Mouse (Mus musculus) cortical plate, adult 2 months (tissue): ENCODE results near the gene Hspb2. TPM values are rescaled to one million over a fixed set of nuclear protein-coding genes. Genes with fewer than 3 reads are reported as not detected.
A peak's percentile ranks its signal among the peaks of the same experiment; 100 is the strongest.

ENCODE experiments used
- H3K27ac ChIP-seq: fragments of 200-500 bp; 2 replicates; pipeline ENCODE4 v1.5.1; 2012; ENCODE audit warnings: low read length, control low read depth, inconsistent platforms; ENCODE audit not compliant: insufficient read depth
- H3K4me1 ChIP-seq: fragments of 200-500 bp; 2 replicates; pipeline ENCODE4 v1.6.1; 2011; ENCODE audit warnings: low read length; ENCODE audit not compliant: control insufficient read depth, insufficient read depth
- H3K4me3 ChIP-seq: fragments of 200-500 bp; 2 replicates; pipeline ENCODE4 v1.5.1; 2011; ENCODE audit warnings: mild to moderate bottlenecking, low read length, control low read depth; ENCODE audit not compliant: insufficient read depth
- CTCF ChIP-seq: fragments of 200-500 bp; IDR thresholded peaks from 2 replicates; pipeline ENCODE4 v1.5.1; 2011; ENCODE audit warnings: mild to moderate bottlenecking, control low read depth, low read length; ENCODE audit not compliant: insufficient read depth; ENCODE audit errors: extremely low read depth
- POLR2A ChIP-seq: fragments of 200-500 bp; IDR thresholded peaks from 2 replicates; pipeline ENCODE4 v1.6.1; 2011; ENCODE audit warnings: mild to moderate bottlenecking, low read length, control low read depth; ENCODE audit not compliant: insufficient read depth; ENCODE audit errors: extremely low read depth
- polyA plus RNA-seq: library from polyadenylated mRNA; depleted of rRNA; stranded (reverse); fragments of >200 nt; gene quantifications from 2 replicates; pipeline ENCODE4 v1.2.3, GENCODE M21; 2012; rRNA removed

Gene Hspb2
- polyA plus RNA-seq, 1 experiment, result 4.9 TPM

DNA sequence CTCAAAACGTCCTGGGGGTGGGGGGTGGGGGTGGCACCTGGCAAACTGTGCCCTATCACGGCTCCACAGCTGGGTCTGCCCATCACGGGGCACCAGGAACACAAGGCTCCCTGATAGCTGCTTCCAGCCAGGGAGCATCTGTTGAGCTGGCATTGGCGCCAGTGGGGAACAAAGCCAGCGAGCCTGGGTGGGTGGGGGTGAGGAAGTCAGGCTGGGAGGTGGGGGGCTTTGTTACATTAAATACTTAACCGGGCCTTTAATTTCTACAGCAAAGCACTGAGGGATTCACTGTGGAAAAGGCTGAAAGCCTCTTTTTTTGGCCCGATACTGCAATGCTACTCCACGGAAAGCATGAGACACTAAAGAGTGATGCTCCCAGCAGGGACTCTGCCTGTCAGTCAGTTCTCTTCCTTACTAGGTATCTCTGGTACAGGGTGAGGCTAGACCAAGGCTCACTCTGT, 29.7 kb downstream of the Hspb2 start:
- no peak for TF ChIP-seq CTCF
- Histone ChIP-seq H3K27ac (no peak overlapping the region), H3K4me3 (no peak overlapping the region), H3K4me1 (no peaks in the 10 kb centered on the region)

- TF ChIP-seq POLR2A (no peak), CTCF (no peak)
- peak overlapping the region; percentile 53; the same call in 1 of the 2 replicates for H3K27ac ChIP-seq
These were observed 31.1 kb downstream of the Hspb2 start for GRCm38 (mm10) chr9:50721061-50721460.

DNA sequence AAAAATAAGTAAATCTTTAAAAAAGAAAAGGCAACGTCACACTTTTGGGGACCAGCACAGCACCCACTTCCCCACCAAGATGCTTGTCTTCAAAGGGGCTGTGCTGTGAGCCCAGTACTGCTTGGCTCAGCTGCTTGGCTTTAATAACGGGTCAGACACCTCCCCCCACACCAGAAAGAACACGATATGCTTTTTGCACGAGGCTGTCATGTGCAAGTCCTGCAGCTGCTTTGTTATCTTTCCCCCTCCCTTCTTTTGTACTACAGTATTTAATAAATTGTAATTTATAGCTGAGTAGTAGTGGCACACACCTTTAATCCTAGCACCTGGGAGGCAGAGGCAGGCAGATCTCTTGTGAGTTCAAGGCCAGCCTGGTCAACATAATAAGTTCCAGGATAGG, 33.3 kb downstream of the Hspb2 start:
- H3K4me3 ChIP-seq, result no peak overlapping the region
- no peak for TF ChIP-seq CTCF
- no peak for TF ChIP-seq POLR2A
- no peak overlapping the region for H3K27ac ChIP-seq
- H3K4me1 ChIP-seq, result no peaks in the 10 kb centered on the region

More at GRCm38 (mm10) chr9:50721061-50721460, 31.1 kb downstream of the Hspb2 start:
- Histone ChIP-seq H3K4me3 (no peak overlapping the region), H3K4me1 (no peaks in the 10 kb centered on the region)

DNA sequence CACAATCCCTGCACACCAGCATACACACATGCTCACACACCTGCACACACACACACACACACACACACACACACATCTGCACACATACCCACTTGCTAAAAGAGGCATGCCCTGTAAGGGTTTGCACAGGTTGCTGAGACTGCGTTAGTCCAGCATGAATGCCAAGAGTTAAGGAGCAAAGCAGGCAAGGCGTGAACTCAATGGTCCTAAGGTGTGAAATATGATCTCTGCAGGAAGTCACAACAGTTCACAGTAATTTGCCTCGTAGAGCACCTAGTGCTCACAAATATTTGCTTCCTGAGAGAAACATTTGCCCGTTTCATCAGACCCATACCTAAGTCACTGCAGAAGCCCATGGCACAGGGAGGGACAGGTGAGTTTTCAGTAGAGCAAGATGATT, 38.0 kb downstream of the Hspb2 start:
- Histone ChIP-seq H3K4me1 (no peaks in the 10 kb centered on the region), H3K27ac (no peak overlapping the region), H3K4me3 (no peak overlapping the region)
- TF ChIP-seq POLR2A (no peak), CTCF (no peak)

DNA sequence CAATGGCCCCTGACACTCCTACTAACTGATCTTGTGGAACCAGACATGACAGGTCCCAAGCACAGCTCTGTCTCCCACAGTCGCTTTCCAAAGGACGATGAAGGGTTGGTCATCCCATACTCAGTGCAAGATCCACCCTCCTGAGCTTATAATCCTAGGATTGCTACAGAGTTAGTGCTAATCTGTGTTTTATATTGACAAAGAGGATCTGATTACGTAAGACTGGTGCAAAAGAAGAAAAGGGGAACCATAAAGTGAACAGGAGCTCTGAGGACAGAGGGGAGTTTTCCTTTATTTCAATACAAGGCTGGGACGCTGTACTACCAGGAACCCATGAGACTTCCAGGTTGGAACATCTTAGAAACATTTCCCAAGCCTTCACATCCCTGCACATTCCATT, 40.8 kb downstream of the Hspb2 start:
- H3K4me3 ChIP-seq, result no peak overlapping the region
- H3K27ac ChIP-seq, result no peak overlapping the region
- TF ChIP-seq POLR2A (no peak), CTCF (no peak)
- H3K4me1 ChIP-seq, result no peaks in the 10 kb centered on the region

GRCm38 (mm10) chr9:50709108-50709507, 43.0 kb downstream of the Hspb2 start:
- H3K4me3 ChIP-seq, result no peak overlapping the region
- no peak overlapping the region for H3K27ac ChIP-seq
- H3K4me1 ChIP-seq, result no peaks in the 10 kb centered on the region
- TF ChIP-seq POLR2A (no peak), CTCF (peak; percentile 61)

- peaks cover under 1% of the 10 kb centered on the region; the same call in 1 of the 2 replicates for H3K4me1 ChIP-seq
- H3K4me3 ChIP-seq, result no peak overlapping the region
- no peak for TF ChIP-seq CTCF
- no peak for TF ChIP-seq POLR2A
- H3K27ac ChIP-seq, result no peak overlapping the region
These were observed 47.2 kb downstream of the Hspb2 start for GRCm38 (mm10) chr9:50704907-50705306.

Other genes starting within 250 kb of the Hspb2 start
- gene Pts, start 223.6 kb downstream of the Hspb2 start, polyA plus RNA-seq, result 59.7 and 62.6 TPM in 2 replicates
- 67.8 and 69.3 TPM in 2 replicates for gene Il18, start 197.5 kb downstream of the Hspb2 start, polyA plus RNA-seq
- gene Bco2, start 197.2 kb downstream of the Hspb2 start, polyA plus RNA-seq, result 4.3 TPM in 2 replicates
- gene Tex12, start 191.0 kb downstream of the Hspb2 start, polyA plus RNA-seq, result not detected in 2 replicates
- gene Sdhd, start 148.5 kb downstream of the Hspb2 start, polyA plus RNA-seq, result 139 and 145 TPM in 2 replicates
- 465 and 504 TPM in 2 replicates for gene Timm8b, start 148.4 kb downstream of the Hspb2 start, polyA plus RNA-seq
- 4.4 and 4.9 TPM in 2 replicates for gene Pih1d2, start 135.0 kb downstream of the Hspb2 start, polyA plus RNA-seq
- gene Nkapd1, start 134.9 kb downstream of the Hspb2 start, polyA plus RNA-seq, result 14.1 and 14.7 TPM in 2 replicates
- gene Dlat, start 92.6 kb downstream of the Hspb2 start, polyA plus RNA-seq, result 49.4 and 49.8 TPM in 2 replicates
- gene Dixdc1, start 12.8 kb downstream of the Hspb2 start, polyA plus RNA-seq, result 47.0 and 47.2 TPM in 2 replicates
- 2.7 and 3.7 TPM in 2 replicates for gene 2310030G06Rik, start 5.8 kb downstream of the Hspb2 start, polyA plus RNA-seq
- 267 and 331 TPM in 2 replicates for gene Cryab, start 1.0 kb downstream of the Hspb2 start, polyA plus RNA-seq
- 6.6 and 7.9 TPM in 2 replicates for gene Fdxacb1, start 15.9 kb upstream of the Hspb2 start, polyA plus RNA-seq
- 22.2 and 23.7 TPM in 2 replicates for gene Alg9, start 22.7 kb upstream of the Hspb2 start, polyA plus RNA-seq
- 101 and 102 TPM in 2 replicates for gene 1110032A03Rik, start 23.2 kb upstream of the Hspb2 start, polyA plus RNA-seq
- gene Ppp2r1b, start 92.9 kb upstream of the Hspb2 start, polyA plus RNA-seq, result 13.2 and 14.9 TPM in 2 replicates